In the genomic region with DNA sequence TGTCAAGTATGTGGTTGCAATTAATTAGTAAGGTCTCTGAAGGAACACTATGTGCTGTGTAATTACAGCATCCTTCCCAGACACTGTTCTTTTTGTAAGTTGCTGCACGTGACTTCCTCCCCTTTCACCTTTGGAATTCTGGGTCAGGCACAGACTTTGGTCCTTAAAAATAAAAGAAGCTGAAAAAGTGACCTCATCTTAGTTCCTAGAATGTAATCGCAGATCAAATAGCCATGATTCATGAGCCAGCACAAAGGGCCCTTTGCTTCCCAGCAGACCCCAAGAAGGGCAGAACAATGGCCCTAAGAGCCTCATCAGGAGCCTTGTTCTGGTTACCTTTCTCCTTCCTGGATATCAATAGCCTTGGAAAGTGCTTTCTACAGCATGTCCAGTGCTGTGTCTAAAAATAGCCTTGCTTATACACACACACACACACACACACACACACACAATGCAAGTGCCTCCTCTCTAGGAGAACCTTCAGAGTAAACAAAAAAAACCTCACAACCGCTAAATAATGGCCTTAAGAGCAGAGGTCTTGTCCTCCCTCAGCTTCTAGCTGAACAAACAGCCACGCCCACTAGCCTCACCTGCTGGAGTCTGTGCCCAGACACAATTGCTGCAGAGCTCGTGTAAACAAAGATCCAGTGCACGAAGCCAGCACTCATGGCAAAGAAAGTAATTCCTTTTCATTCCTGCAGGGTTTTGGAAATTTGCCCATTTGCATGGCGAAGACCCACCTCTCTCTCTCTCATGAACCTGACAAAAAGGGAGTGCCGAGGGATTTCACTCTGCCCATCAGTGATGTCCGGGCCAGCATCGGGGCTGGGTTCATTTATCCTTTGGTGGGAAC, we compare ENCODE assay signal across 7 mouse cellular contexts.
A peak's percentile ranks its signal among the peaks of the same experiment; 100 is the strongest.
DNase-seq lines count a peak whose midpoint lies in the region; ATAC-seq and TF ChIP-seq lines count a peak whose summit lies in the region.

No protein-coding gene starts in this region.

- ATAC-seq in heart, postnatal 0 days (ENCODE audit: insufficient read depth, low read depth) = peak; percentile 9; the same call in 1 of the 2 replicates
- peak; percentile 70 for ATAC-seq in stomach, embryonic 14.5 days (ENCODE audit: insufficient number of reproducible peaks, insufficient read depth, low FRiP score, low read depth)

- no peak overlapping the region for H3K9ac ChIP-seq in heart, postnatal 0 days (replicated peaks; ENCODE audit: low read depth, low read length)
- H3K9ac ChIP-seq in stomach, embryonic 14.5 days (replicated peaks; ENCODE audit: low read depth, low read length) = no peak overlapping the region

- H3K4me1 ChIP-seq in cortical plate, adult 2 months (ENCODE audit: control insufficient read depth, insufficient read depth, low read length) = no peaks in the 10 kb centered on the region
- peaks cover 24% of the 10 kb centered on the region for H3K4me1 ChIP-seq in heart, postnatal 0 days (ENCODE audit: control insufficient read depth, insufficient read depth)
- H3K4me1 ChIP-seq in lung, adult 2 months (ENCODE audit: control insufficient read depth, insufficient read depth, low read length) = peaks cover 4% of the 10 kb centered on the region
- H3K4me1 ChIP-seq in stomach, embryonic 14.5 days (ENCODE audit: control insufficient read depth, insufficient read depth, low read length) = peaks cover 21% of the 10 kb centered on the region

- TF ChIP-seq POLR2A in cortical plate, adult 2 months (IDR thresholded peaks at IDR 0.05; ENCODE audit: extremely low read depth, insufficient read depth, low read length) = no peak
- no peak for TF ChIP-seq POLR2A in lung, adult 2 months (IDR thresholded peaks at IDR 0.05; ENCODE audit: borderline replicate concordance, extremely low read depth, low read depth, low read length)

- H3K36me3 ChIP-seq in heart, postnatal 0 days (replicated peaks; ENCODE audit: control insufficient read depth, insufficient read depth, low read length) = no peaks in the 10 kb centered on the region
- H3K36me3 ChIP-seq in stomach, embryonic 14.5 days (ENCODE audit: control insufficient read depth, insufficient read depth, low read length) = no peaks in the 10 kb centered on the region

- 0 out of 2 replicates have a peak overlapping the region, but pooled peaks have one; percentile 64 for H3K27ac ChIP-seq in cortical plate, adult 2 months (ENCODE audit: insufficient read depth, low read length)
- H3K27ac ChIP-seq in heart, postnatal 0 days (ENCODE audit: low read depth) = peak overlapping the region; percentile 80
- H3K27ac ChIP-seq in stomach, embryonic 14.5 days (ENCODE audit: low read length) = peak overlapping the region; percentile 72; the same call in 1 of the 2 replicates

- no peak overlapping the region for H3K4me3 ChIP-seq in cortical plate, adult 2 months (ENCODE audit: insufficient read depth, low read length)
- no peak overlapping the region for H3K4me3 ChIP-seq in heart, postnatal 0 days (ENCODE audit: low read depth, low read length)
- H3K4me3 ChIP-seq in lung, adult 2 months (replicated peaks; ENCODE audit: extremely low read depth, low read depth, low read length) = no peak overlapping the region
- no peak overlapping the region for H3K4me3 ChIP-seq in stomach, embryonic 14.5 days (ENCODE audit: low read depth, low read length)

- H3K4me2 ChIP-seq in heart, postnatal 0 days (ENCODE audit: low read depth, low read length) = no peak overlapping the region
- H3K4me2 ChIP-seq in stomach, embryonic 14.5 days (replicated peaks; ENCODE audit: low read depth, low read length) = no peak overlapping the region

- DNase-seq in Muller cell, postnatal 12 days (ENCODE audit: inconsistent ontology term) = peak; percentile 95
- DNase-seq in heart, postnatal 0 days (ENCODE audit: low spot score) = peak; percentile 43
- peak; percentile 31 for DNase-seq in lung, adult 2 months
- DNase-seq in spleen, postnatal 10 days (ENCODE audit: low spot score in 2 of 2) = no peak
- DNase-seq in thymus, postnatal 25 days = no peak

- no peaks in the 10 kb centered on the region for H3K27me3 ChIP-seq in heart, postnatal 0 days (ENCODE audit: control insufficient read depth, insufficient read depth, low read length)
- no peaks in the 10 kb centered on the region for H3K27me3 ChIP-seq in stomach, embryonic 14.5 days (ENCODE audit: control insufficient read depth, insufficient read depth, low read length)

- 32% methylated on average over 10 of the region's 10 CpGs for WGBS in heart, postnatal 0 days
- WGBS in lung, adult 2 months = 24% methylated on average over 10 of the region's 10 CpGs
- WGBS in stomach, embryonic 14.5 days = 19% methylated on average over 10 of the region's 10 CpGs

- no peak for TF ChIP-seq CTCF in cortical plate, adult 2 months (IDR thresholded peaks at IDR 0.05; ENCODE audit: extremely low read depth, insufficient read depth, low read length)
- TF ChIP-seq CTCF in heart, postnatal 0 days (IDR thresholded peaks at IDR 0.05; ENCODE audit: low read depth) = 0 out of 2 replicates have a peak, but pooled peaks have one; percentile 5
- no peak for TF ChIP-seq CTCF in lung, adult 2 months (IDR thresholded peaks at IDR 0.05; ENCODE audit: insufficient read depth, low read length)

- H3K9me3 ChIP-seq in heart, postnatal 0 days (replicated peaks; ENCODE audit: control insufficient read depth, low read length) = no peaks in the 10 kb centered on the region
- H3K9me3 ChIP-seq in stomach, embryonic 14.5 days (ENCODE audit: control insufficient read depth, low read depth, low read length) = no peaks in the 10 kb centered on the region

- 0 out of 2 replicates have a peak, but pooled peaks have one; percentile 36 for TF ChIP-seq EP300 in heart, postnatal 0 days (IDR thresholded peaks at IDR 0.05; ENCODE audit: low read depth)

Comparison
In these comparisons a context has a peak if more than half of its experiments do, and no peak if none do; other contexts are left out.
1. DNase-seq: peak in Muller cell, postnatal 12 days (single experiment), heart, postnatal 0 days (single experiment) and lung, adult 2 months (single experiment); none in spleen, postnatal 10 days (0 of 2) and thymus, postnatal 25 days (single experiment).
2. Peak in every context shown above with its lines, with median percentiles within 50 percentile points of each other: H3K27ac ChIP-seq.